Mouse (Mus musculus): ENCODE measurements around the gene Usp36. TPM values are rescaled to one million over a fixed set of nuclear protein-coding genes. Genes with fewer than 3 reads are reported as not detected.

Usp36 gene
- 18.0 and 18.2 TPM in 2 replicates for polyA plus RNA-seq (2015; fragmentation: Nextera tagmentation; extraction: Ambion mirVana)

DNA sequence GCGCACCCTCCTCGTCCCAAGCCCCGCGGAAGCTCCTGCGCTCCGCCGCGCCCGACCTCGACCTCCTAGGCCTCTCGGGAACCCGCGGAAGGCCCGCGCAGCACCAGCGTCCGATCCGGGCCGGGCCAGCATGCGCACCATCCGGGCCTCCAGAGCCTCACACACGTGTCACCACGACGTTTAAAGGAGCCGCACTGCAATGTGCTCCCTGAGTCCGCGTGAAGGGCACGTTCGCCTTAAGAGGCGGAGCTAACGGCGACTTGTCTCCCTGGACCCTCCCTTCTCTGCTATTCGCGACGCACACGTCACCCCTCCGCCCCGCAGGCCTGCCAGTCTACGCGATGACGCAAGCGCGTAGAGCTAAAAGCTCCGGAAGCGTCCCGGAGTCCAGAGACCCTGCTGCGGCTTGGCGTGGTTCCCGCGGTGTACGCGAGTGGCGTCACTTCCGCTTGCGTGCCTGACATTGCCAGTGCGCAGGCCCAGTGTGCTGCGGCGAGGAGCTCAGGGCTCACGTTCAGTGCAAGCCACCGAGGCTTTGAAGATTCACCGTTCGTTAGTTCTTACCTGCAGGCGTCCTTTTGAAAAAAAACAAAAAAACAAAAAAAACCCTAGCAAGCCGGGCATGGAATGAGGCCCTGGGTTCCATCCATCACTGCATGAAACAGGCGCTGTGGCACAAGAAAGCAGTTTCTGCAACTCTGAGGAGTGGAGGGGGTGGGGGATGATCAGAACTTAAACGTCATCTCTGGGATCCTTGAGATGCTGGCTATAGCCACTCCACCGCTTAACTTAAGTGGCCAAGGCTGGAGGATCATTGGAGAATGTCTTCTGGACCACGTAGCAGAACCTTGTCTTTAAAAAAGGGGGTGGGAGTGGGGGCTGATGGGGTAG is at the start of gene Usp36:
Usp36 (minus strand) TSS at position 246 of the 891 bp plus-strand sequence.
- H3K9me3 ChIP-seq (replicated peaks; ENCODE audit: control insufficient read depth, low read length), result no peaks in the 10 kb centered on the region
- H3K4me2 ChIP-seq (ENCODE audit: low read depth, low read length), result peak within 1 kb of the TSS; percentile 91
- peak within 1 kb of the TSS; percentile 86 for H3K9ac ChIP-seq (ENCODE audit: low read length)
- H3K27ac ChIP-seq (ENCODE audit: low read length), result peak within 1 kb of the TSS; percentile 90
- H3K27me3 ChIP-seq (ENCODE audit: control insufficient read depth, insufficient read depth, low read length), result no peaks in the 10 kb centered on the region
- peak within 1 kb of the TSS; percentile 77 for H3K4me3 ChIP-seq (replicated peaks; ENCODE audit: low read length)
- H3K36me3 ChIP-seq (ENCODE audit: control insufficient read depth, insufficient read depth, low read length), result peaks cover 7% of the 10 kb centered on the region
- under 1% methylated on average over 68 of the region's 68 CpGs for WGBS
- peaks cover 15% of the 10 kb centered on the region for H3K4me1 ChIP-seq (ENCODE audit: control insufficient read depth, insufficient read depth, low read length)
- ATAC-seq (ENCODE audit: insufficient read depth, low FRiP score), result peak; percentile 99

DNA sequence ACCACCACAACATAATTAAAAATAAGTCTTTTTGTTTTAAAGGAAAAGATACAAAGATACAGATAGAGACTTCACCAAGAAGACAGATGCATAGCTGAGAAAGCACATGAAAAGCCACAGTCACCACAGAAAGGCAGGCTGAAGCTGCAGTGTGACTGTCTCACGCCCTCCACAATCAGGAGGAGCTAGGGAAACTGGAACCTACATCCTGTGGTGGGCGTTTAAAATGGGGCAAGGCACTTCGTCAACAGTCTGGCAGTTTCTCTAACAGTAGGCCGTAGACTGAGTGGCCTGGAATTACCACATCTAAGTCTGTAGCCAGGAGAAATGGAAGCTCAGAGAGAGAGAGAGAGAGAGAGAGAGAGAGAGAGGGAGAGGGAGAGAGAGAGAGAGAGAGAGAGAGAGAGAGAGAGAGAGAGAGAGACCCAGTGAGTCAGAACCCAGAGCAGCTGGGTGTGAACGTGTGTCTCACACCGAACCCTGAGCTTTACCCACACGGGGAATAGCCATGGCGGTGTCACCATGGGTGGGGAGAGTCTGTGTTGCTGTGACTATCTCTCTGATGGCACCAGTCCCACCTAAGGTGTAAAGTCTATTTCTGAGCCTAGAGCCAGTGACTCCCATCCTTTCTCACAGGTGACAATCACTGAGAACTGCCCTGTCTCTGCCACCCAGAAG is 47.6 kb upstream of the Usp36 start:
- WGBS, result 56% methylated on average over 8 of the region's 8 CpGs
- H3K4me3 ChIP-seq (replicated peaks; ENCODE audit: low read length), result no peak overlapping the region

DNA sequence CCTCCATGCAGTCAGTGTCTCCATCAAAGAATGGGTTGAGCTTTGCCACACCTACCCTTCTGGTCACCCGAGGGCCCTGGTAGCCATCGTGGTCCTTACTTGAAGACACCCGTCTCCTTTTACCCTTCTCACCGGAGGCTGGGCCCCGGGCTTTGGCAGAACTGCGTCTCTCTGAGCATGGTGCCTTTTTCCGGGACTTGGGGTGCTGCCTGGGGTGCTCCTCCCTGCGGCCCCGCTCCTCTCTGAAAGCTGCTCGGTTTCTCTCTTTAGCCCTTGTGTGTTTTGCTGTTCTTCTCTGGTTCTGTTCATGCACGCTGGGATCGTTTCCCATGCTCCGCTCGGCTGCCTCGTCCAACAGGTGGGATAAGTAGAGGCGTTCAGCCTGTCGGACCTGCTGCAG is 43.4 kb upstream of the Usp36 start:
- Histone ChIP-seq H3K4me3 (replicated peaks; ENCODE audit: low read length) (no peak overlapping the region), H3K9ac (ENCODE audit: low read length) (no peak overlapping the region), H3K4me2 (ENCODE audit: low read depth, low read length) (no peak overlapping the region), H3K4me1 (ENCODE audit: control insufficient read depth, insufficient read depth, low read length) (0 out of 2 replicates have a peak, but pooled peaks cover under 1% of the 10 kb centered on the region), H3K9me3 (replicated peaks; ENCODE audit: control insufficient read depth, low read length) (no peaks in the 10 kb centered on the region), H3K36me3 (ENCODE audit: control insufficient read depth, insufficient read depth, low read length) (no peaks in the 10 kb centered on the region), H3K27me3 (ENCODE audit: control insufficient read depth, insufficient read depth, low read length) (no peaks in the 10 kb centered on the region), H3K27ac (ENCODE audit: low read length) (peak overlapping the region; percentile 43; the same call in 1 of the 2 replicates)
- ATAC-seq (ENCODE audit: insufficient read depth, low FRiP score), result no peak
- 78% methylated on average over 17 of the region's 17 CpGs for WGBS

More for the DNA sequence above, 47.6 kb upstream of the Usp36 start:
- Histone ChIP-seq H3K9ac (ENCODE audit: low read length) (no peak overlapping the region), H3K27ac (ENCODE audit: low read length) (no peak overlapping the region), H3K4me2 (ENCODE audit: low read depth, low read length) (no peak overlapping the region), H3K36me3 (ENCODE audit: control insufficient read depth, insufficient read depth, low read length) (no peaks in the 10 kb centered on the region), H3K4me1 (ENCODE audit: control insufficient read depth, insufficient read depth, low read length) (0 out of 2 replicates have a peak, but pooled peaks cover 5% of the 10 kb centered on the region), H3K9me3 (replicated peaks; ENCODE audit: control insufficient read depth, low read length) (no peaks in the 10 kb centered on the region), H3K27me3 (ENCODE audit: control insufficient read depth, insufficient read depth, low read length) (no peaks in the 10 kb centered on the region)
- ATAC-seq (ENCODE audit: insufficient read depth, low FRiP score), result no peak

DNA sequence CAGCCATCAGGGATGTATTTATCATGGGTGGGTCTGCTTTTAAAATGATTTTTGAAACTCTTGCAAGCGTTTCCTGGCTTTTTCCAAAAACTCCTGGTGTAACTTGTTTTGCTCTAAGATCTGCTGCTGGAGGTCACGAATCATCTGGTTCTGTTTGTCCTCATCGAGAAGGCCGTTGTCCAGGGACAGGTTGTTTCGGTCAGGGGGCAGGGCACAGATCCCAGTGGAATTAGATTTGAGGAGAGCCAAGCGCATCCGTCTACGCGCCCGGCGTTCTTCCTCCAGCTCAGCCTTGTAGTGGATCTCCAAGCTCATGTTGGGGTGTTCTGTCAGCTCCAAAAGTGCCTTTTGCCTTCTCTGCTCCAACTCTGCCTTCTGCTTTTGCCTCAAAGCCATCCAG is 42.3 kb upstream of the Usp36 start:
- H3K9me3 ChIP-seq (replicated peaks; ENCODE audit: control insufficient read depth, low read length), result no peaks in the 10 kb centered on the region
- H3K36me3 ChIP-seq (ENCODE audit: control insufficient read depth, insufficient read depth, low read length), result no peaks in the 10 kb centered on the region
- H3K4me2 ChIP-seq (ENCODE audit: low read depth, low read length), result no peak overlapping the region
- H3K4me3 ChIP-seq (replicated peaks; ENCODE audit: low read length), result no peak overlapping the region
- 84% methylated on average over 11 of the region's 11 CpGs for WGBS
- no peak overlapping the region for H3K9ac ChIP-seq (ENCODE audit: low read length)
- H3K27me3 ChIP-seq (ENCODE audit: control insufficient read depth, insufficient read depth, low read length), result no peaks in the 10 kb centered on the region
- ATAC-seq (ENCODE audit: insufficient read depth, low FRiP score), result no peak
- H3K4me1 ChIP-seq (ENCODE audit: control insufficient read depth, insufficient read depth, low read length), result peaks cover 10% of the 10 kb centered on the region; the same call in 1 of the 2 replicates
- no peak overlapping the region for H3K27ac ChIP-seq (ENCODE audit: low read length)

DNA sequence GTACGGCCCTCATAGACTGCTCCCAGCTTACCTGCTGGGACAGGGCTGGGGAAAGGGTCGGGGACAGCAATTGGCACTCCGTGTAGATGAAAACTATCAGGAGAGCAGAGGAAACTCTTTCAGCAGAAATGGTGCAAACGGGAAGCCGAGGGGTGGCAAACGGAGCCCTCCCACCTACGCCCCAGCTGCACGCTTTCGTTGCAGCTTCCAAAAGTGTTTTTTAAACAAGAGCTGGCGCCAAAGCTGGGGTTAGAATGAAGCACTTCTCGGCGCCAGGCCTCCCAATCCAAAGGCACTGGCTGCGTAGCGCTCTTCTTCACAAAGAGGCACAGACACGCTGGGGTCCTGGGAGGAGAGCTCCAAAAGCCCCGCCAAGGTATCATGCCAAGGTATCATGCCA is 40.7 kb upstream of the Usp36 start:
- ATAC-seq (ENCODE audit: insufficient read depth, low FRiP score), result no peak
- 93% methylated on average over 16 of the region's 16 CpGs for WGBS
- H3K36me3 ChIP-seq (ENCODE audit: control insufficient read depth, insufficient read depth, low read length), result no peaks in the 10 kb centered on the region

DNA sequence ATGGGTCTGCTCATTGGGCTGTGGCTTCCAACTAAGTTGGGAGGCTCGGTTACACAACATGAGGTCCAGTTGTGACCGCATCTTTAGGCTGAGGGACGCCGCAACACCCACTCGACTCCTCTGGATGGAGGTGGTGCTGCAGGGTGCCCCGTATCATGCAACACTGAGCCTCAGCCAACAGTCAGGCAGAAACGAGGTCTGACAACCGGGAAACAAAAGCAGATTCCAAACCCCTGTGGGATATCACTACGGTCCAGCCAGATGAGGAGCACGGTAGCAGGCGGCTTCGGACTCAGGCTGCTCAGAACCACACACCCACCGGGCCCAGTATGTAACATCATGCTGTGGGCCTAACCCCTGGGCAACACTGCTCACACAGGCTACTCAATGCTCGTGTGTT is 40.3 kb upstream of the Usp36 start:
- H3K4me1 ChIP-seq (ENCODE audit: control insufficient read depth, insufficient read depth, low read length), result peaks cover 16% of the 10 kb centered on the region; the same call in 1 of the 2 replicates
- no peaks in the 10 kb centered on the region for H3K27me3 ChIP-seq (ENCODE audit: control insufficient read depth, insufficient read depth, low read length)
- ATAC-seq (ENCODE audit: insufficient read depth, low FRiP score), result no peak
- no peaks in the 10 kb centered on the region for H3K36me3 ChIP-seq (ENCODE audit: control insufficient read depth, insufficient read depth, low read length)
- H3K27ac ChIP-seq (ENCODE audit: low read length), result no peak overlapping the region
- H3K4me2 ChIP-seq (ENCODE audit: low read depth, low read length), result no peak overlapping the region
- 94% methylated on average over 14 of the region's 14 CpGs for WGBS
- H3K9me3 ChIP-seq (replicated peaks; ENCODE audit: control insufficient read depth, low read length), result no peaks in the 10 kb centered on the region
- H3K9ac ChIP-seq (ENCODE audit: low read length), result no peak overlapping the region
- no peak overlapping the region for H3K4me3 ChIP-seq (replicated peaks; ENCODE audit: low read length)

More for the DNA sequence above, 40.7 kb upstream of the Usp36 start:
- Histone ChIP-seq H3K27me3 (ENCODE audit: control insufficient read depth, insufficient read depth, low read length) (no peaks in the 10 kb centered on the region), H3K9me3 (replicated peaks; ENCODE audit: control insufficient read depth, low read length) (no peaks in the 10 kb centered on the region), H3K4me1 (ENCODE audit: control insufficient read depth, insufficient read depth, low read length) (peaks cover 16% of the 10 kb centered on the region; the same call in 1 of the 2 replicates), H3K4me3 (replicated peaks; ENCODE audit: low read length) (no peak overlapping the region), H3K27ac (ENCODE audit: low read length) (no peak overlapping the region), H3K9ac (ENCODE audit: low read length) (no peak overlapping the region), H3K4me2 (ENCODE audit: low read depth, low read length) (no peak overlapping the region)

DNA sequence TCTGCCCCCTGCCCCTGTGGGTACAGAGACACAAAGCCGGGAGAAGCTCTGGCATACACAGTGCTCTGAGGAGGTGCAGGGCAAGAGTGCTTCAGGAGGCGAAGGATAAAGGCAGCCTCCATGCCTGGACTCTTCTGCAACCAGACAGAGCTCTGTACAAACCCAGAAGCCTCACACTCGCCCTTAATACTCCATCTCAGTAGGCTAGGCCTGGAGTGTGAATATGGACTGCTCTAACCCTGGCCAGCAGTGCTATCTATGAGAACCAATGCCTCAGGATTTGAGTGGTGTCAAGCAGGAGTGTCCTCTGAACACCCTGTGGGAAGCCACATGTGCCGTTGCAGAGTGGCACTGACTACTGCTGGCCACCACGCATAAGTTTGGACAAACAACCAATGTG is 38.9 kb upstream of the Usp36 start:
- peaks cover 16% of the 10 kb centered on the region; the same call in 1 of the 2 replicates for H3K4me1 ChIP-seq (ENCODE audit: control insufficient read depth, insufficient read depth, low read length)

DNA sequence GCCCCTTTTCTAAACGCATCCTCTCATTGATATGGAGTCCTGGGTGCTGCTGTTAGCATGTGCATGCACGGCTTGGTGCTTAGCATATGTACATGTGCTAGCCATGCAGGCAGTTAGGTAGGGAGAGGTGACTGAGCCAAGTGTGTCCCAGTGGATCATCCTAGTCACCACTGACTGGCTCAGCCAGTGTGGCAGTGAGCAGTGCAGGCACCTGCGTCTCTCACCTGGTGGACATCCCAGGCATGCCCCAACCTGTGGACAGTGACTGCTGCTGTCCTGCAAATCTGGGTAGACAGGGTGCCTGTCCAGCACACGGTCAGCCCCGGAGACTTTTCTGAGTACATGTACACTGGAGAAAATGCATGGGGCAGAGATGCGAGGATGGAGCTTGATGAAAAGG is 38.5 kb upstream of the Usp36 start:
- Histone ChIP-seq H3K9me3 (replicated peaks; ENCODE audit: control insufficient read depth, low read length) (no peaks in the 10 kb centered on the region), H3K27ac (ENCODE audit: low read length) (no peak overlapping the region), H3K9ac (ENCODE audit: low read length) (no peak overlapping the region), H3K27me3 (ENCODE audit: control insufficient read depth, insufficient read depth, low read length) (no peaks in the 10 kb centered on the region), H3K4me1 (ENCODE audit: control insufficient read depth, insufficient read depth, low read length) (peaks cover 16% of the 10 kb centered on the region; the same call in 1 of the 2 replicates), H3K4me3 (replicated peaks; ENCODE audit: low read length) (no peak overlapping the region), H3K36me3 (ENCODE audit: control insufficient read depth, insufficient read depth, low read length) (no peaks in the 10 kb centered on the region), H3K4me2 (ENCODE audit: low read depth, low read length) (no peak overlapping the region)
- ATAC-seq (ENCODE audit: insufficient read depth, low FRiP score), result no peak
- WGBS, result 91% methylated on average over 6 of the region's 6 CpGs

More for the DNA sequence above, 38.9 kb upstream of the Usp36 start:
- H3K4me2 ChIP-seq (ENCODE audit: low read depth, low read length), result no peak overlapping the region
- H3K27me3 ChIP-seq (ENCODE audit: control insufficient read depth, insufficient read depth, low read length), result no peaks in the 10 kb centered on the region
- H3K27ac ChIP-seq (ENCODE audit: low read length), result no peak overlapping the region
- H3K4me3 ChIP-seq (replicated peaks; ENCODE audit: low read length), result no peak overlapping the region
- no peaks in the 10 kb centered on the region for H3K36me3 ChIP-seq (ENCODE audit: control insufficient read depth, insufficient read depth, low read length)
- no peak overlapping the region for H3K9ac ChIP-seq (ENCODE audit: low read length)
- no peak for ATAC-seq (ENCODE audit: insufficient read depth, low FRiP score)
- no peaks in the 10 kb centered on the region for H3K9me3 ChIP-seq (replicated peaks; ENCODE audit: control insufficient read depth, low read length)
- WGBS, result 88% methylated on average over 5 of the region's 5 CpGs

All from stomach, embryonic 16.5 days (tissue).